Mouse (Mus musculus) neural tube, embryonic 15.5 days (tissue): ENCODE data around the gene Ubl5. TPM values are rescaled to one million over a fixed set of nuclear protein-coding genes. Genes with fewer than 3 reads are reported as not detected.
"Not testable (repeated sequence)": the region's sequence is repeated elsewhere in the genome, so short reads cannot be mapped to it uniquely, and the experiment has no call there.

Experiments used
- ATAC-seq: fragments of 200-750 bp; cut with Nextera tagmentation; 2 replicates; pipeline ENCODE4 v1.8.0; 2017; ENCODE audit warnings: mild to moderate bottlenecking, moderate TSS enrichment, moderate library complexity; ENCODE audit not compliant: low FRiP score
- H3K27ac ChIP-seq: fragments of 300-500 bp; sonication (generic); replicated peaks from 2 replicates; pipeline ENCODE4 v1.5.1; 2015; ENCODE audit warnings: mild to moderate bottlenecking, inconsistent platforms
- H3K27me3 ChIP-seq: fragments of 300-500 bp; sonication (generic); replicated peaks from 2 replicates; pipeline ENCODE4 v1.6.1; 2015; ENCODE audit warnings: inconsistent platforms
- H3K36me3 ChIP-seq: fragments of 300-500 bp; sonication (generic); 2 replicates; pipeline ENCODE4 v1.6.1; 2015; ENCODE audit warnings: inconsistent platforms
- H3K4me1 ChIP-seq: fragments of 300-500 bp; sonication (generic); 2 replicates; pipeline ENCODE4 v1.6.1; 2015; ENCODE audit warnings: inconsistent platforms
- H3K4me2 ChIP-seq: fragments of 300-500 bp; sonication (generic); 2 replicates; pipeline ENCODE4 v1.6.1; 2015; ENCODE audit warnings: inconsistent platforms, mild to moderate bottlenecking, moderate library complexity
- H3K4me3 ChIP-seq: fragments of 300-500 bp; sonication (generic); replicated peaks from 2 replicates; pipeline ENCODE4 v1.5.1; 2015; ENCODE audit warnings: mild to moderate bottlenecking, inconsistent platforms
- H3K9ac ChIP-seq: fragments of 300-500 bp; sonication (generic); replicated peaks from 2 replicates; pipeline ENCODE4 v1.6.1; 2015; ENCODE audit warnings: mild to moderate bottlenecking, inconsistent platforms
- H3K9me3 ChIP-seq: fragments of 300-500 bp; sonication (generic); replicated peaks from 2 replicates; pipeline ENCODE4 v1.6.1; 2016; ENCODE audit warnings: inconsistent platforms
- WGBS: fragments of 180-500 bp; shearing (Covaris S2); methylation state at CpG from one replicate; pipeline ENCODE4 v1.1.7; 2015; ENCODE audit warnings: mixed read lengths; 5-methylcytosine and 5-hydroxymethylcytosine counted together
- polyA plus RNA-seq: library from polyadenylated mRNA; unstranded; fragments of >200 nt; fragmentation: Nextera tagmentation; extraction: Ambion mirVana; gene quantifications from 2 replicates; pipeline ENCODE4 v1.2.1, GENCODE M21; 2015

Gene Ubl5
- polyA plus RNA-seq, 1 experiment from 2014 or later = 500 TPM

GRCm38 (mm10) chr9:20681546-20682388, 39.1 kb downstream of the Ubl5 start:
- WGBS = 56% methylated on average over 7 of the region's 7 CpGs

DNA sequence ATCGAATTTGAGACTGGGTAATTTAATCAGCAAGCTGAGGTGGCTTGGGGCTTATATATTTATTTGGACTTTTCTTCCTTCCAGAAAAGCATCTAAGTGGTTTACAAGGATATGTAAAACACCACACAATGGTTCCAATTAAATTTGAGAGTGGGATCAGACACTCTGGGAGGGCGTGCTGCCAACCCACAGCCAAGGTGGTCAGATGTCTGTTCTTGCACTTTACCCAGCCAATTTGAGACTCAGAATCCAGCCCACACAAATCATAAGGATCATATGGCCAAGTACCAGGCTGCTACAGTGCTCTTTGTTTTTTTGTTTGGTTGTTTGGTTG, 39.7 kb downstream of the Ubl5 start:
- Histone ChIP-seq H3K9me3 (no peaks in the 10 kb centered on the region), H3K36me3 (no peaks in the 10 kb centered on the region), H3K27ac (peak overlapping the region; percentile 35; the same call in 1 of the 2 replicates), H3K9ac (no peak overlapping the region), H3K4me2 (no peak overlapping the region), H3K4me3 (no peak overlapping the region), H3K4me1 (peaks cover 16% of the 10 kb centered on the region), H3K27me3 (no peaks in the 10 kb centered on the region)
- ATAC-seq = no peak
- WGBS = 48% methylated on average over 2 of the region's 2 CpGs

More at GRCm38 (mm10) chr9:20681546-20682388, 39.1 kb downstream of the Ubl5 start:
- Histone ChIP-seq H3K4me1 (peaks cover 16% of the 10 kb centered on the region), H3K27ac (peak overlapping the region; percentile 35; the same call in 1 of the 2 replicates), H3K4me2 (no peak overlapping the region), H3K36me3 (no peaks in the 10 kb centered on the region; the same call in 1 of the 2 replicates), H3K4me3 (no peak overlapping the region), H3K9me3 (no peaks in the 10 kb centered on the region), H3K27me3 (no peaks in the 10 kb centered on the region), H3K9ac (no peak overlapping the region)
- peak; percentile 50 for ATAC-seq

DNA sequence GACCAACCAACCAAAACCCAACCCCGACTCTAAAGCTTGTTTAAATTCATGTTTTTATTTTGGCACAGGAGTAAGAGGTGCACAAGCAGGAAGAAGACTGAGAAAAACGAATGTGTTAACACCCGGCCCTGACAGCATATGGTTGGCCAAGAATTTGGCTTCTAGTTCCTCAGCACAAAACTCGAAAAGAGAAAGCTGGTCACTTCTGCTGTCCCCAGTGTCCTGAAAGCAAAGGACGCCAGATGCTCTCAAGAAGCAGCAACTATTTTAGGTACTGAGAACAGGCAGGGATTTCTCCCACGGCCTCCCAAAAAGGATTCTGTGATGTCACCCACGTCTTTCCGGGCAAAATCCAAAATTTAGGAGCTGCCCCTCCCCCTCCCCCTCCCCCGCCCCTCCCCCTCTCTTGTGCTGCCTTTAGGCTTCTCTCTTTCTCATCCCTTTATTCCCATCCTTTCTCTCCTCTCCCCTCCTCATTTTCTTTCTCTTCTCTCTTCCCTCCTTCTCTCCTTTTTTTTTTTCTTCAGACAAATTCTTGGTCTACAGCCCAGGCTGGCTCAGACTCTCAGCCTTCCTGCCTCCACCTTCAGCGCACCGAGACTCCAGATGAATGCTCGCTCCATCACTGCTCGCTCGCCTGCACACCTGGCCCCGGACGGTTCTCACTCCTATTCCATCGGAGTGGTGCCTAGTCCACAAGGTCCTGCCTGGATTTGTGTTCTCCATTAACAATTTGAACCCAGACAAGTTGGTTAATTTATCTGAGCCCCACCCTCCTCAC, 42.6 kb downstream of the Ubl5 start:
- no peaks in the 10 kb centered on the region for H3K27me3 ChIP-seq
- ATAC-seq = no peak
- WGBS = 63% methylated on average over 16 of the region's 17 CpGs
- H3K4me1 ChIP-seq = peaks cover 17% of the 10 kb centered on the region
- no peak overlapping the region for H3K9ac ChIP-seq
- H3K27ac ChIP-seq = no peak overlapping the region
- no peaks in the 10 kb centered on the region for H3K36me3 ChIP-seq
- no peak overlapping the region for H3K4me3 ChIP-seq
- H3K9me3 ChIP-seq = no peaks in the 10 kb centered on the region
- H3K4me2 ChIP-seq = no peak overlapping the region

DNA sequence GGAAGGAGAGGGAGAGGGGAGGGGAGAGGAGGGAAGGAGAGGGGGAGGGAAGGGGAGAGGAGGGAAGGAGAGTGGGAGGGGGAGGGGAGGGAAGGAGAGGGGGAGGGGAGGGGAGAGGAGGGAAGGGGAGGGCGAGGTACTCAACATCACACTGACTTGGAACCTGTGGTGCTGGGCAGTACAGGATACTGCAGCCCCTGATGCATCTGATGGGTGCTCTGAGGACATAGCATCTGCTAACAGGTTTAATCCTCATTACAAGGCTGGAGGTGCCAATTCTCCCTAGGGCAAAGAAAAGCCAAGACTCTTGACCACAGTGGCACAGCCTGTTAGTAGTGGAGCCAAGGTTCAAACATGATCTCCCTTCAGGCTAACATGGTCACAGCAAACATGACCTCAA, 46.7 kb downstream of the Ubl5 start:
- Histone ChIP-seq H3K9me3 (no peaks in the 10 kb centered on the region), H3K4me2 (no peak overlapping the region), H3K4me3 (no peak overlapping the region), H3K9ac (no peak overlapping the region), H3K36me3 (no peaks in the 10 kb centered on the region), H3K4me1 (peaks cover 13% of the 10 kb centered on the region), H3K27me3 (no peaks in the 10 kb centered on the region), H3K27ac (peak overlapping the region; percentile 70)
- 75% methylated on average over 1 of the region's 1 CpGs for WGBS
- peak; percentile 51 for ATAC-seq

- Histone ChIP-seq H3K9me3 (no peaks in the 10 kb centered on the region), H3K4me2 (no peak overlapping the region), H3K4me3 (no peak overlapping the region), H3K9ac (no peak overlapping the region), H3K27me3 (no peaks in the 10 kb centered on the region), H3K36me3 (no peaks in the 10 kb centered on the region), H3K4me1 (peaks cover 18% of the 10 kb centered on the region), H3K27ac (peak overlapping the region; percentile 70)
- WGBS = 4% methylated on average over 4 of the region's 4 CpGs
- ATAC-seq = peak; percentile 60
Measured at GRCm38 (mm10) chr9:20689913-20690312, 47.2 kb downstream of the Ubl5 start.

- H3K9me3 ChIP-seq, ATAC-seq, H3K27me3 ChIP-seq, H3K4me3 ChIP-seq, H3K4me2 ChIP-seq, H3K9ac ChIP-seq, H3K36me3 ChIP-seq: not testable (repeated sequence)
- Histone ChIP-seq H3K27ac (peak overlapping the region; percentile 70; the same call in 1 of the 2 replicates), H3K4me1 (peaks cover 23% of the 10 kb centered on the region)
- WGBS = 85% methylated on average over 2 of the region's 2 CpGs
Measured at GRCm38 (mm10) chr9:20690449-20690848, 47.8 kb downstream of the Ubl5 start.

DNA sequence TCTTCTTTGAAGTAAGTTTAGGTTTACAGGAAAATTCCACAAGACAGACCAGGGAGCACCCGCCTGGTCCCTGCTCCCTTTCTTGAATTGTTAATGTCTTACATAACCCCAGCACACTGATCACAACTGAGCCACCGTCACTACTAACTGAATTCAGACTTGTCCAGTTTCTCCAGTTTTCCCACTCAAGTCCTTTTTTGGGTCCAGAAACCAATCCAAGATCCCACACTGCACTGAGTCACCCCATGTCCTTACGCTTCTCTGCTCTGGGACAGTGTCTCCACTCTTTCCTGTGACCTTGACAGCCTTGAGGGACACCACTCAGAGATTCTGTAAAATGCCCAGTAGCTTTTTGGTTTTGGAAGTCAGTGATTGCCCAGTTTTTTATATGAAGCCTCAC, 50.2 kb downstream of the Ubl5 start:
- Histone ChIP-seq H3K27ac (no peak overlapping the region), H3K4me3 (no peak overlapping the region), H3K36me3 (no peaks in the 10 kb centered on the region), H3K27me3 (no peaks in the 10 kb centered on the region), H3K9me3 (no peaks in the 10 kb centered on the region), H3K4me1 (peaks cover 39% of the 10 kb centered on the region), H3K4me2 (no peak overlapping the region), H3K9ac (no peak overlapping the region)
- no peak for ATAC-seq
- 89% methylated on average over 3 of the region's 3 CpGs for WGBS

- H3K36me3 ChIP-seq = no peaks in the 10 kb centered on the region
- H3K4me1 ChIP-seq = peaks cover 36% of the 10 kb centered on the region
- no peaks in the 10 kb centered on the region for H3K27me3 ChIP-seq
- peak overlapping the region; percentile 51 for H3K4me2 ChIP-seq
- ATAC-seq = peak; percentile 32; the same call in 1 of the 2 replicates
- H3K9ac ChIP-seq = peak overlapping the region; percentile 20; the same call in 1 of the 2 replicates
- 3% methylated on average over 25 of the region's 25 CpGs for WGBS
- H3K4me3 ChIP-seq = peak overlapping the region; percentile 23
- peak overlapping the region; percentile 75 for H3K27ac ChIP-seq
- H3K9me3 ChIP-seq = no peaks in the 10 kb centered on the region
Measured at GRCm38 (mm10) chr9:20694721-20695235, 52.1 kb downstream of the Ubl5 start.

GRCm38 (mm10) chr9:20696107-20696712, 53.5 kb downstream of the Ubl5 start:
- ATAC-seq = no peak
- no peak overlapping the region for H3K4me2 ChIP-seq
- no peaks in the 10 kb centered on the region for H3K9me3 ChIP-seq
- no peaks in the 10 kb centered on the region for H3K36me3 ChIP-seq
- H3K9ac ChIP-seq = no peak overlapping the region
- no peak overlapping the region for H3K4me3 ChIP-seq
- H3K27me3 ChIP-seq = no peaks in the 10 kb centered on the region
- WGBS = 49% methylated on average over 5 of the region's 5 CpGs
- H3K27ac ChIP-seq = 0 out of 2 replicates have a peak overlapping the region, but pooled peaks have one; percentile 33
- H3K4me1 ChIP-seq = peaks cover 29% of the 10 kb centered on the region
